Mouse (Mus musculus): ENCODE results near the gene Pla2g4b. TPM values are rescaled to one million over a fixed set of nuclear protein-coding genes. Genes with fewer than 3 reads are reported as not detected.
A peak's percentile ranks its signal among the peaks of the same experiment; 100 is the strongest.

The Pla2g4b gene
- total RNA-seq, 2 experiments from 2014 or later, result 4.9 TPM

GRCm38 (mm10) chr2:120060190-120060589, 27.0 kb downstream of the Pla2g4b start:
- no peak for DNase-seq (ENCODE audit: low spot score in 2 of 2)

DNA sequence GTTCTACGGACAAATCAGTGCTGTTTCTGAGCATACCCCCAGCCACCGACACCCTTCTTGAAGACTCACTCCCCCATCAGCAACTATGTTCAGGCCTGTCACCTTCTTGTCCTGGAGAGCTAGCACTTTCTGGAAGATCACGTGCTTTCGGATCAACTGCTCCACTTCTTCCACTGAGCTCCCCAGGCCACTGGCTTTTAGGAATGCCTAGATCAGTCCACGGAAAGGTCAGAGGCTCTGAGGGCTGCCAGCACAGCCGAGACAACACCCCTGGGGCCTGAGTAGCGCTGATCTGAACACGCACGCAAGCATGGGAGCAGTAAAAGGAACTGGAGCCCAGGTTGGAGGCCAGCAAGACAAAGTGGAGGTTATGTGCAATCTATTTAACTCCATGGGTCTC, 27.4 kb downstream of the Pla2g4b start:
- no peak for DNase-seq (ENCODE audit: low spot score in 2 of 2)

DNA sequence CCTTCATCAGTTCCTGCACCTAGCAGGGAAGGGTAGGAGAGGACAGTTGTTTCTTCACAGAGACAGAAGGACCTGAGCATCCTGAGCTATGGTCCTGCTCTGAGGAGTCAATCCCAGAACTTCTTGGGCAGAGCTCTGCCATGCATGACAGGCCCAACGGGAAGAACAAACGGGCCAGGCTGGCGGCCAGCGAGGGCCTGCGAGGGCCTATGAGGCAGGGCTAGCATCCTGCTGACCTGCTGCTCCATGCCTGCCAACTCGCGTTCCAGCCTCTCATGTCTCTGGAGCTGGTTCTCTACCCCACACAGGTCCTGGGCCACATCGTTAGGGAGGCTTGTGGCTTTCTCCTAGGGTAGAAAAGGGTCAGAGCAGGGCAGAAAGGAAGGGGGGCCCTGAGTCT, 29.0 kb downstream of the Pla2g4b start:
- no peak for DNase-seq (ENCODE audit: low spot score in 2 of 2)

GRCm38 (mm10) chr2:120064639-120065038, 31.4 kb downstream of the Pla2g4b start:
- no peak for DNase-seq (ENCODE audit: low spot score in 2 of 2)

DNA sequence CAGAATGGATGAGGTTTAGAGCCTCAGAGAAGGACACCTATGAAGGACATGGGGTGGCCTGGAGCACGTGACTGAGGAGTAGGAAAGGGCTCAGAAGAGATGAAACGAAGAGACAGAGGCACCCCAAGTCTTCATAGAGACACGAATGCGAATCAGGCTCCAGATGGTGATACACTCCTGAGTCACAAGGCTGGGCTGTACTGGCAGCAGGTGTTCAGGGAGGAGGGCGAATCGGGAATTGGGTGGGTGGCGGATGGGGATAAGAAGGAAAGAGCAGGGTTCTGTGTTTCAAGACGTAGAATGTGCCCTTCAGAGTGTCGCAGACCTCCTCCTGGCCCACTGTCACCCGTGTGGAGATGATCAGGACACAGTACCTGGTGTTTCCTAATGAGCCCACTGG, 32.0 kb downstream of the Pla2g4b start:
- DNase-seq (ENCODE audit: low spot score in 2 of 2), result no peak

DNA sequence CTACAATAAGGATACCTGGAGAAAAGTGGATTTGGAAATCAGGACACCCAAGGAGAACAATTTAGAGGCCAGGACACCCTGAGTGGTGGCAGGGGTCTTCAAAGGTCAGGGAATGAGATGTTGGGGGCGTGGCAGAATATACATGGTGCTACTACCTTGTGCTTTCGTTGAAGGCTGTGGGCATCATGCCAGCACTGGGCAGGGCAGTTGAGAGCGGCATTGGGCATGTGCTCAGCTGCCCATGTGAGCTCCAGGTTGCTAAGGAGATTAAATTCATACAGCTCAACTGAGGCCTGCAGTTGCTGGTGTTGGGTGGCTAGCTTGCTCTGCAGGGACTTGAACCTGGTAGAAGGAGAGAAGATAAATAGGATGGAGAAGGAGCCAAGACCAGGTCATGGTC, 33.0 kb downstream of the Pla2g4b start:
- DNase-seq (ENCODE audit: low spot score in 2 of 2), result no peak

DNA sequence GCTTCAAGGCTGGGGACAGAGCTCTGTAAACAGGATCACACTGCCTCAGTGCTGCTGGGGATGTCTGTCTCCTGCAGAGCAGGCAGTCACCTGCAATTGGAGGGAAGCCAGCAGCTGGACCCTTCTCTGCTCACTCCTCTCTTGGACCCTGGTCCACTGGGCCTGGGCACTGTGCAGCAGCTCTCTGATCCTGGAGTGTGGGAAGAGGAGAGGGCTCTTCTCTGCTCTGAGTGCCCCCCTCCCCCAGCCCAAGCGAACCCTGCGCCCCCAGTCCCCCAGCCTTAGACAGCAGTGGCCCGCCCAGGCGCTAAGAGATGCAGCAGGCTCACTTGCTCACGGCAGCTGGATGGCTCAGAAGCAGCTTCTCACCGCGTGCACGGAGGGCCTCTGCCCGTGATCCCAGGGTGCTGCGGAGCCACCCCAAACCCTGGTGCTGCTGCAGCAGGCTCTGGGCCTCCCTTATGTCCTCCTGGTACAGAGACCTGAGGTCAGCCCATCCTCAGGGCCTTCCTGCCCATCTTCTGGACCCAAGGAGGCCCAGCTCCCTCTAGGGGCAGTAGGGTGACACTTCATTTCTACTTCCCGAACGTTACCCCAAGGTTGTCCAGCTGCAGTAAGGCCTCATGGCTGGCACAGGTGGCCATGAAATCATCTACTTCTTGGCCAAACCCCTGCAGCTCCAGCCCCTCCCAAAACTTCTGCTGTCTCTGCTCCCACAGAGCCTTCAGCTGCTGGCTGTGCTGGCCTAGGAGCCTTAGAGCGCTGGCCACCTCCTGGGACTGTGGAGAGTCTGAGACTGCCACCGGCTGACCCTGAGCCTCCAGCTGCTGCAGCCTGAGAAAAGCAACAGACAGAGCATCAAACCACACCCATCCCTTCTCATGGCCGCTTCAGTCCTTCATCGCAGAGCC, 35.6 kb downstream of the Pla2g4b start:
- DNase-seq (ENCODE audit: low spot score in 2 of 2), result no peak

GRCm38 (mm10) chr2:120069466-120069990, 36.3 kb downstream of the Pla2g4b start:
- peak; percentile 63 to 66 for DNase-seq (ENCODE audit: low spot score in 2 of 2)

- DNase-seq (ENCODE audit: low spot score in 2 of 2), result no peak
Measured at GRCm38 (mm10) chr2:120074096-120074495, 40.9 kb downstream of the Pla2g4b start.

GRCm38 (mm10) chr2:120076076-120076705, 43.0 kb downstream of the Pla2g4b start:
- DNase-seq (ENCODE audit: low spot score in 2 of 2), result peak in 1 of 2 experiments; percentile 26

- no peak for DNase-seq (ENCODE audit: low spot score in 2 of 2)
Measured at GRCm38 (mm10) chr2:120082416-120082815, 49.2 kb downstream of the Pla2g4b start.

- no peak for DNase-seq (ENCODE audit: low spot score in 2 of 2)
Measured at GRCm38 (mm10) chr2:120084593-120085361, 51.6 kb downstream of the Pla2g4b start.

DNA sequence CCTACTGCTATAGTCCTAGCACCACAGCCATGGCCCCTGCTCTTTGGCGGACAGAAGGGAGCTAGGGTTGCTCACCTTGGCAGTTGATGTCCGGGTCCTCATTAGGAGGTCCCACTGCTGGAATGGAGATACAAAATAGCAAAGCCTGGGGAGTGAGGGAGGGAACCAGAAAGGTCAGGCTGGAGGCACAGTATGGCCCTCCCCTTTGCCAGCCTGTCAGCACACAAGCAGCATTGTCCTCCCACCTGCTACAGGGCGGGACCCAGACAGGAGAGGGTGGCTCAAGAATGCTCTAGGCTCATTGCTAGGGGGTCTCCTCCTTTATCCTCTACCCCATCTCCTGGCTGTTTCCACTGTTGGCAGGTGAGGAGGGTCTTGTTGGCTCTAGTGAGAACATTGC, 52.8 kb downstream of the Pla2g4b start:
- no peak for DNase-seq (ENCODE audit: low spot score in 2 of 2)

- DNase-seq (ENCODE audit: low spot score in 2 of 2), result no peak
Measured at GRCm38 (mm10) chr2:120087391-120087790, 54.2 kb downstream of the Pla2g4b start.

DNA sequence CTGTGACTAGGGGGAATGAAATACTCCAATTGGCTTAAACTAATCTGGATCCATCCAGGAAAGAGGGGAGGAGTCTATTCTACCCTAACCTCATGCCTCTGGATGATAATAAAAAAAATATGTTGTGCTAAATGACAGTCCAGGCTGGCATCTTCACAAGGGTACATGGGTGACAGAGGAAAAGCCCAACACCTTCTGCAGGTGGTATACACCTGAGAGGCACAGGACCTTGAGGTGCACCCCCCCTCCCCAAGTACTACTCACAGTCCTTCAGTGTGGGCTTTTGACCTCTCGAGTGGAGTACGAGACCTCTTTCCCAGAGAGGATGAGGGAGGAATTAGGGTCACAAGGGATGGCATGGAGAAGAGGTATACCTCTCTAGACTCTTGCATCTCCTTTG, 54.7 kb downstream of the Pla2g4b start:
- DNase-seq (ENCODE audit: low spot score in 2 of 2), result no peak

GRCm38 (mm10) chr2:120090979-120091378, 57.8 kb downstream of the Pla2g4b start:
- no peak for DNase-seq (ENCODE audit: low spot score in 2 of 2)

Small RNAs within 50 kb of the gene (microRNA-seq; reads per million reads assigned to microRNA genes)
- 0.28 to 0.45 reads per million in 2 experiments for gene Mir7665

Other genes with a start within 250 kb of the Pla2g4b start
- gene Rpap1, start 245.9 kb upstream of the Pla2g4b start, total RNA-seq (2021), result 10 to 100 TPM; 18.3 to 18.7 TPM
- 10 to 100 TPM; 61.3 to 62.1 TPM for gene Tyro3, start 235.7 kb upstream of the Pla2g4b start, total RNA-seq (2021)
- 10 to 100 TPM; 61.0 to 61.7 TPM for gene Mga, start 136.2 kb upstream of the Pla2g4b start, total RNA-seq (2021)
- 10 to 100 TPM; 55.3 to 57.7 TPM for gene Mapkbp1, start 60.7 kb upstream of the Pla2g4b start, total RNA-seq (2021)
- 1 to 10 TPM; 5.3 to 6.3 TPM for gene Jmjd7, start 5.9 kb upstream of the Pla2g4b start, total RNA-seq (2021)
- 1 to 10 TPM; 1.1 to 1.8 TPM for gene Gm28042, start 5.9 kb upstream of the Pla2g4b start, total RNA-seq (2021)
- 1 to 10 TPM; 9.7 to 9.8 TPM for gene Ehd4, start 121.2 kb downstream of the Pla2g4b start, total RNA-seq (2021)
- 1 to 10 TPM; 8.4 to 9.3 TPM for gene Pla2g4e, start 211.9 kb downstream of the Pla2g4b start, total RNA-seq (2021)